ENCODE assay signal across 7 mouse cellular contexts in genomic region chr4:121214793-121215304, GRCm38 (mm10). TPM values are rescaled to one million over a fixed set of nuclear protein-coding genes. Genes with fewer than 3 reads are reported as not detected.
DNase-seq lines count a peak whose midpoint lies in the region; ATAC-seq lines count a peak whose summit lies in the region.

Gene Rlf (minus strand): TSS chr4:121215084.

- ATAC-seq in intestine, embryonic 16.5 days, result peak; percentile 98
- ATAC-seq in midbrain, embryonic 11.5 days (ENCODE audit: low FRiP score), result peak; percentile 97

- no peaks in the 10 kb centered on the region for H3K36me3 ChIP-seq in intestine, embryonic 16.5 days (ENCODE audit: control insufficient read depth, insufficient read depth, low read length)
- no peaks in the 10 kb centered on the region for H3K36me3 ChIP-seq in midbrain, embryonic 11.5 days (ENCODE audit: control insufficient read depth, insufficient read depth, low read length)

- intact Hi-C loops in left cerebral cortex, postnatal 36 days (cut with DNase I), result no loop called here

- H3K27me3 ChIP-seq in intestine, embryonic 16.5 days (replicated peaks; ENCODE audit: control insufficient read depth, insufficient read depth, low read length), result no peaks in the 10 kb centered on the region
- 0 out of 2 replicates have a peak, but pooled peaks cover 4% of the 10 kb centered on the region for H3K27me3 ChIP-seq in midbrain, embryonic 11.5 days (ENCODE audit: control insufficient read depth, insufficient read depth, low read length)

- peak within 1 kb of the TSS; percentile 87 for H3K27ac ChIP-seq in intestine, embryonic 16.5 days (ENCODE audit: low read length)
- peak within 1 kb of the TSS; percentile 82 for H3K27ac ChIP-seq in midbrain, embryonic 11.5 days (ENCODE audit: low read depth, low read length)

- peak within 1 kb of the TSS; percentile 82 for H3K4me2 ChIP-seq in intestine, embryonic 16.5 days (ENCODE audit: low read depth, low read length)
- peak within 1 kb of the TSS; percentile 67 for H3K4me2 ChIP-seq in midbrain, embryonic 11.5 days

- peak within 1 kb of the TSS; percentile 94 for H3K4me3 ChIP-seq in intestine, embryonic 16.5 days (ENCODE audit: low read length)
- H3K4me3 ChIP-seq in midbrain, embryonic 11.5 days (ENCODE audit: low read depth, low read length), result peak within 1 kb of the TSS; percentile 87

- peak; percentile 97 for DNase-seq in adrenal gland, adult 8-10 months
- DNase-seq in embryo, embryonic 9.5 days (ENCODE audit: extremely low spot score), result peak; percentile 99
- peak; percentile 99 to 100 for DNase-seq in gastrocnemius, postnatal 4 days (ENCODE audit: low spot score in 2 of 2)
- peak; percentile 99 to 100 for DNase-seq in left cerebral cortex, postnatal 36 days (ENCODE audit: low spot score in 2 of 2)
- peak; percentile 100 for DNase-seq in midbrain, embryonic 11.5 days (ENCODE audit: low spot score, missing footprints)
- peak; percentile 94 for DNase-seq in skeletal muscle tissue, adult 2 months (ENCODE audit: low read depth, low spot score)

- no peaks in the 10 kb centered on the region for H3K9me3 ChIP-seq in intestine, embryonic 16.5 days (ENCODE audit: control insufficient read depth, low read length)
- no peaks in the 10 kb centered on the region for H3K9me3 ChIP-seq in midbrain, embryonic 11.5 days (ENCODE audit: control insufficient read depth, low read length)

- WGBS in intestine, embryonic 16.5 days, result under 1% methylated on average over 48 of the region's 48 CpGs
- under 1% methylated on average over 48 of the region's 48 CpGs for WGBS in midbrain, embryonic 11.5 days

- H3K9ac ChIP-seq in intestine, embryonic 16.5 days (ENCODE audit: low read depth, low read length), result peak within 1 kb of the TSS; percentile 99
- H3K9ac ChIP-seq in midbrain, embryonic 11.5 days (ENCODE audit: low read length), result peak within 1 kb of the TSS; percentile 85

- peaks cover 12% of the 10 kb centered on the region for H3K4me1 ChIP-seq in intestine, embryonic 16.5 days (ENCODE audit: control insufficient read depth, insufficient read depth, low read length)
- H3K4me1 ChIP-seq in midbrain, embryonic 11.5 days (ENCODE audit: control insufficient read depth, insufficient read depth, low read length), result peaks cover 10% of the 10 kb centered on the region

RNA-seq across cellular contexts. Expression of gene Rlf, which starts in this region (rescaled TPM):
- total RNA-seq in adrenal gland, adult 8-10 months (2022), result 10 to 100 TPM; 13.5 to 21.6 (median 17.0) TPM
- 10 to 100 TPM; 18.2 to 21.3 TPM for total RNA-seq in gastrocnemius, postnatal 4 days (2021)
- 15.1 and 15.7 TPM in 2 replicates for polyA plus RNA-seq in intestine, embryonic 16.5 days (2015; fragmentation: Nextera tagmentation; extraction: Ambion mirVana)
- total RNA-seq in left cerebral cortex, postnatal 36 days (2021), result 10 to 100 TPM; 24.2 to 28.9 TPM
- 23.4 and 24.3 TPM in 2 replicates for polyA plus RNA-seq in midbrain, embryonic 11.5 days (2014; fragmentation: Nextera tagmentation; extraction: Ambion mirVana)

Comparison
In these comparisons a context has a peak if more than half of its experiments do, and no peak if none do; other contexts are left out.
1. Peak in every context shown above with its lines: DNase-seq, ATAC-seq, H3K4me3 ChIP-seq and H3K27ac ChIP-seq.